Mouse (Mus musculus): ENCODE results near the gene Dusp9.

DNA sequence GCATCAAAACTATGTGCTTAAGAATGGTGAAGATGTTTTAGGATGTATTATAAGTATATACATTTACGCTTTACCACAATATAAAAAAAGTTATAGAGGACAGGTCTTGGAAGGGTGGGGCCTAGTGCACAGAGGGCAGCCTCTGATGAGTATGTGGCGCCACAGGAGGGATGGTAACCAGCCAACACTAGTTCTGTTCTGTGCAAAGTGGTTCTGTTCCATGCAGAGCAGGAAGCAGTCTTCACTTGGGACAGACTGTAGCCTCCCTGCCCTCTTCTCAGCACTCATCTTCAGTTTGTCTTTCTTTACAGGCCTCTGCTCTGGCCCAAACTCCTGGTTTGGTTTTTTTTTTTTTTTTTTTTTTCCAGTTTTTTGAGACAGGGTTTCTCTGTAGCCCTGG, 44.9 kb downstream of the Dusp9 start:
- TF ChIP-seq POLR2AphosphoS2 (IDR thresholded peaks at IDR 0.05; ENCODE audit: insufficient read length, low read depth) = no peak
- no peak for TF ChIP-seq POLR2A (IDR thresholded peaks at IDR 0.05; ENCODE audit: insufficient read length, low read depth)
- TF ChIP-seq MYOD1 (IDR thresholded peaks at IDR 0.05; ENCODE audit: control insufficient read depth in 1 of 3, insufficient read length in 2 of 3, low read depth in 2 of 3) = no peak
- no peak for TF ChIP-seq TCF12 (IDR thresholded peaks at IDR 0.05; ENCODE audit: insufficient read depth, poor library complexity, severe bottlenecking)
- no peak for TF ChIP-seq USF1 (IDR thresholded peaks at IDR 0.05; ENCODE audit: low read depth)
- no peak for TF ChIP-seq MYOG (IDR thresholded peaks at IDR 0.05; ENCODE audit: control insufficient read depth in 1 of 3, insufficient read depth in 1 of 3, insufficient read length in 2 of 3, low read depth in 2 of 3)
- TF ChIP-seq E2F4 (IDR thresholded peaks at IDR 0.05; ENCODE audit: insufficient read depth) = no peak
- TF ChIP-seq MAX (IDR thresholded peaks at IDR 0.05; ENCODE audit: low read depth) = no peak
